Mouse (Mus musculus) G1E (cell line): Measurements from ENCODE around the gene Ccdc186.

ENCODE experiments used
- CTCF ChIP-seq: IDR thresholded peaks from 2 replicates; pipeline ENCODE4 v1.5.1; 2012; ENCODE audit warnings: low read depth, low read length, inconsistent platforms, mixed read lengths
- GATA1 ChIP-seq: IDR thresholded peaks from 2 replicates; pipeline ENCODE4 v1.6.1; 2012; ENCODE audit warnings: borderline replicate concordance, low read length, inconsistent platforms, mixed read lengths
- GATA2 ChIP-seq: IDR thresholded peaks from 2 replicates; pipeline ENCODE4 v1.6.1; 2012; ENCODE audit warnings: low read depth, low read length, inconsistent platforms, borderline replicate concordance
- POLR2AphosphoS5 ChIP-seq: IDR thresholded peaks from 2 replicates; pipeline ENCODE4 v1.6.1; 2012; ENCODE audit warnings: low read depth, low read length, inconsistent platforms; ENCODE audit not compliant: insufficient replicate concordance
- TAL1 ChIP-seq: conservative IDR thresholded peaks from 2 replicates; pipeline ENCODE4 v1.6.1; 2012; ENCODE audit warnings: low read depth, low read length, inconsistent platforms, mixed read lengths

GRCm38 (mm10) chr19:56829267-56829666, 7.3 kb upstream of the Ccdc186 start:
- TF ChIP-seq CTCF (no peak), POLR2AphosphoS5 (no peak), GATA1 (no peak), TAL1 (no peak), GATA2 (no peak)
